Mouse (Mus musculus) stomach, embryonic 14.5 days (tissue): ENCODE measurements around the gene Trem2. TPM values are rescaled to one million over a fixed set of nuclear protein-coding genes. Genes with fewer than 3 reads are reported as not detected.

Experiments used
- ATAC-seq: fragments of 200-750 bp; cut with Nextera tagmentation; 2 replicates; pipeline ENCODE4 v1.8.0; 2017; ENCODE audit warnings: low read depth, moderate TSS enrichment; ENCODE audit not compliant: insufficient number of reproducible peaks, insufficient read depth, low FRiP score
- H3K27ac ChIP-seq: fragments of 300-500 bp; sonication (generic); 2 replicates; pipeline ENCODE4 v1.5.1; 2014; ENCODE audit warnings: mild to moderate bottlenecking, low read length, moderate library complexity, mixed read lengths
- H3K27me3 ChIP-seq: fragments of 300-500 bp; sonication (generic); 2 replicates; pipeline ENCODE4 v1.6.1; 2014; ENCODE audit warnings: low read length, control low read depth, mixed read lengths; ENCODE audit not compliant: control insufficient read depth, insufficient read depth
- H3K36me3 ChIP-seq: fragments of 300-500 bp; sonication (generic); 2 replicates; pipeline ENCODE4 v1.6.1; 2014; ENCODE audit warnings: mild to moderate bottlenecking, control low read depth, low read length, moderate library complexity, mixed read lengths; ENCODE audit not compliant: control insufficient read depth, insufficient read depth
- H3K4me1 ChIP-seq: fragments of 300-500 bp; sonication (generic); 2 replicates; pipeline ENCODE4 v1.6.1; 2014; ENCODE audit warnings: low read length, control low read depth, mixed read lengths; ENCODE audit not compliant: control insufficient read depth, insufficient read depth
- H3K4me2 ChIP-seq: fragments of 300-500 bp; sonication (generic); replicated peaks from 2 replicates; pipeline ENCODE4 v1.6.1; 2014; ENCODE audit warnings: low read depth, low read length, control low read depth
- H3K4me3 ChIP-seq: fragments of 300-500 bp; sonication (generic); 2 replicates; pipeline ENCODE4 v1.5.1; 2014; ENCODE audit warnings: low read depth, low read length, control low read depth
- H3K9ac ChIP-seq: fragments of 300-500 bp; sonication (generic); replicated peaks from 2 replicates; pipeline ENCODE4 v1.6.1; 2014; ENCODE audit warnings: low read depth, mild to moderate bottlenecking, control low read depth, low read length, moderate library complexity, mixed read lengths
- H3K9me3 ChIP-seq: fragments of 300-500 bp; sonication (generic); 2 replicates; pipeline ENCODE4 v1.6.1; 2016; ENCODE audit warnings: low read depth, low read length, control low read depth; ENCODE audit not compliant: control insufficient read depth
- WGBS: fragments of 180-500 bp; shearing (Covaris S2); extraction: QIAGEN DNeasy Blood & Tissue Kit; methylation state at CpG from one replicate; pipeline ENCODE4 v1.1.7; 2014; 5-methylcytosine and 5-hydroxymethylcytosine counted together
- polyA plus RNA-seq: library from polyadenylated mRNA; unstranded; fragments of >200 nt; fragmentation: Nextera tagmentation; extraction: Ambion mirVana; gene quantifications from 2 replicates; pipeline ENCODE4 v1.2.1, GENCODE M21; 2014

Gene Trem2
- polyA plus RNA-seq, 1 experiment from 2014 or later = 4.4 TPM

GRCm38 (mm10) chr17:48372987-48373386, 26.8 kb downstream of the Trem2 start:
- Histone ChIP-seq H3K4me3 (no peak overlapping the region), H3K4me2 (no peak overlapping the region), H3K27me3 (no peaks in the 10 kb centered on the region), H3K27ac (no peak overlapping the region), H3K4me1 (no peaks in the 10 kb centered on the region), H3K36me3 (no peaks in the 10 kb centered on the region), H3K9ac (no peak overlapping the region), H3K9me3 (no peaks in the 10 kb centered on the region)
- ATAC-seq = no peak
- 70% methylated on average over 8 of the region's 8 CpGs for WGBS

GRCm38 (mm10) chr17:48376102-48376501, 29.9 kb downstream of the Trem2 start:
- no peak overlapping the region for H3K4me2 ChIP-seq
- WGBS = 90% methylated on average over 1 of the region's 1 CpGs
- H3K27ac ChIP-seq = no peak overlapping the region
- no peak for ATAC-seq
- no peaks in the 10 kb centered on the region for H3K27me3 ChIP-seq
- H3K9me3 ChIP-seq = no peaks in the 10 kb centered on the region
- no peaks in the 10 kb centered on the region for H3K4me1 ChIP-seq
- no peak overlapping the region for H3K9ac ChIP-seq
- no peaks in the 10 kb centered on the region for H3K36me3 ChIP-seq
- H3K4me3 ChIP-seq = no peak overlapping the region

DNA sequence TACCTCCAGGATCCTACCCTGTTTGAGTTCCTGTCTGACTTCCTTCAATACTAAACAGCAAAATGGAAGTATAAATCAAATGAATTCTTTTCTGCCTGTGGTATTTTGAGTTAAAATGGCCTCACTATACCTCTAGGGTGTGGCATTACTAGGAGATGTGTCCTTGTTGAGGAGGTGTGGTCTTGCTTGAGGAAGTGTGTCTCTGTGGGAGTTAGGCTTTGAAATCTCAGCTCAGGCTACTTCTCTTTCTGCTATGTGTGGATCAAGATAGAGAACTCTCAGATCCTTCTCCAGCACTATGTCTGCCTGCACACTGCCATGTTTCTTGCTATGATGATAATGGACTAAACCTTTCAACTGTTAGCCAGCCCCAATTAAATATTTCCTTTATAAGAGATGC, 32.8 kb downstream of the Trem2 start:
- no peak for ATAC-seq
- Histone ChIP-seq H3K4me3 (no peak overlapping the region), H3K27me3 (no peaks in the 10 kb centered on the region), H3K27ac (no peak overlapping the region), H3K4me1 (no peaks in the 10 kb centered on the region), H3K4me2 (no peak overlapping the region), H3K9ac (no peak overlapping the region), H3K9me3 (no peaks in the 10 kb centered on the region), H3K36me3 (no peaks in the 10 kb centered on the region)

- Histone ChIP-seq H3K4me2 (no peak overlapping the region), H3K27ac (no peak overlapping the region), H3K9me3 (no peaks in the 10 kb centered on the region), H3K4me1 (no peaks in the 10 kb centered on the region), H3K27me3 (no peaks in the 10 kb centered on the region), H3K9ac (no peak overlapping the region), H3K36me3 (peaks cover 40% of the 10 kb centered on the region), H3K4me3 (no peak overlapping the region)
- WGBS = 81% methylated on average over 2 of the region's 2 CpGs
- ATAC-seq = no peak
Measured at GRCm38 (mm10) chr17:48385786-48386461, 39.7 kb downstream of the Trem2 start.

- H3K27ac ChIP-seq = no peak overlapping the region
- H3K4me2 ChIP-seq = no peak overlapping the region
- peaks cover 68% of the 10 kb centered on the region for H3K36me3 ChIP-seq
- no peaks in the 10 kb centered on the region for H3K27me3 ChIP-seq
- H3K9ac ChIP-seq = no peak overlapping the region
- 79% methylated on average over 2 of the region's 2 CpGs for WGBS
- no peaks in the 10 kb centered on the region for H3K9me3 ChIP-seq
- ATAC-seq = no peak
- H3K4me3 ChIP-seq = no peak overlapping the region
- no peaks in the 10 kb centered on the region for H3K4me1 ChIP-seq
Measured at GRCm38 (mm10) chr17:48388666-48389065, 42.5 kb downstream of the Trem2 start.

GRCm38 (mm10) chr17:48389442-48389841, 43.2 kb downstream of the Trem2 start:
- H3K4me3 ChIP-seq = no peak overlapping the region
- no peak overlapping the region for H3K27ac ChIP-seq
- no peaks in the 10 kb centered on the region for H3K4me1 ChIP-seq
- ATAC-seq = no peak
- H3K4me2 ChIP-seq = no peak overlapping the region
- H3K36me3 ChIP-seq = peaks cover 75% of the 10 kb centered on the region
- H3K9me3 ChIP-seq = no peaks in the 10 kb centered on the region
- H3K27me3 ChIP-seq = no peaks in the 10 kb centered on the region
- 90% methylated on average over 5 of the region's 5 CpGs for WGBS
- H3K9ac ChIP-seq = no peak overlapping the region

- H3K36me3 ChIP-seq = peaks cover 95% of the 10 kb centered on the region
- ATAC-seq = no peak
- 91% methylated on average over 5 of the region's 5 CpGs for WGBS
Measured at GRCm38 (mm10) chr17:48391446-48391845, 45.2 kb downstream of the Trem2 start.

GRCm38 (mm10) chr17:48392616-48393015, 46.4 kb downstream of the Trem2 start:
- no peaks in the 10 kb centered on the region for H3K27me3 ChIP-seq
- H3K4me1 ChIP-seq = no peaks in the 10 kb centered on the region
- ATAC-seq = no peak
- H3K9me3 ChIP-seq = no peaks in the 10 kb centered on the region
- peaks cover 88% of the 10 kb centered on the region for H3K36me3 ChIP-seq
- no peak overlapping the region for H3K9ac ChIP-seq
- WGBS = 86% methylated on average over 3 of the region's 3 CpGs
- no peak overlapping the region for H3K4me2 ChIP-seq
- H3K4me3 ChIP-seq = no peak overlapping the region
- H3K27ac ChIP-seq = no peak overlapping the region

More at GRCm38 (mm10) chr17:48391446-48391845, 45.2 kb downstream of the Trem2 start:
- Histone ChIP-seq H3K9me3 (no peaks in the 10 kb centered on the region), H3K27me3 (no peaks in the 10 kb centered on the region), H3K27ac (no peak overlapping the region), H3K9ac (no peak overlapping the region), H3K4me3 (no peak overlapping the region), H3K4me1 (no peaks in the 10 kb centered on the region), H3K4me2 (no peak overlapping the region)

DNA sequence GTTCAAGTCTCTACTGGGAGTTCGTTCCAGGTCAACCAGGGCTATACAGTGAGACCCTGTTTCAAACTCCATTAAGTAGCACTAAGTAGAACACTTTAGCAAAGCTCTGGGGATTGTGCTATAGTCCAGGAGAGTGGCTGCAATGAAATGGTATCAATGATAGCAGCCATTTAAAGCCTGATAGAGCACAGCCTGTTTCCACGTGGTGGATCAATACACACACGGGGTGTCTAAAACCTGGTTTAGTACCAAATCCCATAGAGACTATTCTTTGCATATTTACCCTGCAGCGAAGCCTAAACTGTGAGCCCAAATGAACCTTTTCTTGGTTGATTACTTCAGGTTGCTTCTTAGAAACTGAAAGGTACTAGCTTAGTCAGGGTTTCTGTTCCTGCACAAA, 55.5 kb downstream of the Trem2 start:
- Histone ChIP-seq H3K27ac (no peak overlapping the region), H3K4me1 (0 out of 2 replicates have a peak, but pooled peaks cover 4% of the 10 kb centered on the region), H3K27me3 (no peaks in the 10 kb centered on the region), H3K9ac (no peak overlapping the region), H3K4me2 (no peak overlapping the region), H3K4me3 (no peak overlapping the region), H3K9me3 (no peaks in the 10 kb centered on the region), H3K36me3 (peaks cover 26% of the 10 kb centered on the region)
- no peak for ATAC-seq
- WGBS = 82% methylated on average over 4 of the region's 4 CpGs
